Mouse (Mus musculus) heart, adult 18-20 months (tissue): Measurements from ENCODE around the gene Grik1. TPM values are rescaled to one million over a fixed set of nuclear protein-coding genes. Genes with fewer than 3 reads are reported as not detected.

Experiments
- DNase-seq, 2 experiments: peaks; one replicate each; pipeline ENCODE4 v3.0.0; 2021 to 2022; ENCODE audit warnings: mixed read lengths in 1 of 2
- total RNA-seq, 2 experiments: library from RNA; stranded (reverse); gene quantifications; 2 replicates each; pipeline ENCODE4 v1.2.3; 2021

Gene Grik1
- total RNA-seq, 2 experiments from 2014 or later, result 0.08 TPM; not detected in 1

GRCm38 (mm10) chr16:87853451-87854085, 436.5 kb downstream of the Grik1 start:
- DNase-seq, result no peak

GRCm38 (mm10) chr16:87851550-87851949, 438.5 kb downstream of the Grik1 start:
- DNase-seq, result no peak

GRCm38 (mm10) chr16:87848799-87849198, 441.3 kb downstream of the Grik1 start:
- DNase-seq, result no peak

Other genes starting within 250 kb of the Grik1 start
- gene Cldn17, start 216.7 kb upstream of the Grik1 start, total RNA-seq, result not detected